Mouse (Mus musculus): ENCODE results near the gene Uqcr11.

DNA sequence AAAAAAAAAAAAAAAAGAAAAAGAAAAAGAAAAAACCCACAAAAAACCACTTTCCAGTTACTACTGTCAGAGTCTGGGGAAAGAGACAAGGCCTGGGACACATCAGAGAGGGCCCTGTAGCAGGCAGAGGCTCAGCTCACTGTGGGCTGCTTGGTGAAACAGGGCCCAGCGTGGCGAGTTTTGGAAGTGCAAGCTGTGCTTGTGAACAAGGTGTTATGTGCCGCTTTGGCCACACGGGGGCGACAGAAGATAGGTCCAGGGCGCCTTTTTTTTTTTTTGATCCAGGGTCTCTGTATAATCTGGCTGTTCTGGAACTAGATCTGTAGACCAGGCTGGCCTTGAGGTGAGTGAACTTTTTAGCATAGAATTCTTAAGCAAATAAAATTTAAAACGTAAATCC, 30.5 kb downstream of the Uqcr11 start:
- peak; percentile 94 for TF ChIP-seq CTCF (IDR thresholded peaks at IDR 0.05; ENCODE audit: borderline replicate concordance, control insufficient read depth, extremely low read depth, insufficient read depth, low read length, poor library complexity)
- no peak for TF ChIP-seq POLR2A (IDR thresholded peaks at IDR 0.05; ENCODE audit: control insufficient read depth, extremely low read depth, insufficient read depth, low read length, poor library complexity)
